Mouse (Mus musculus): ENCODE results near the gene Mknk2.

Gene Mknk2

GRCm38 (mm10) chr10:80646936-80647335 lies 31.0 kb downstream of the Mknk2 start:
- DNase-seq: no peak

DNA sequence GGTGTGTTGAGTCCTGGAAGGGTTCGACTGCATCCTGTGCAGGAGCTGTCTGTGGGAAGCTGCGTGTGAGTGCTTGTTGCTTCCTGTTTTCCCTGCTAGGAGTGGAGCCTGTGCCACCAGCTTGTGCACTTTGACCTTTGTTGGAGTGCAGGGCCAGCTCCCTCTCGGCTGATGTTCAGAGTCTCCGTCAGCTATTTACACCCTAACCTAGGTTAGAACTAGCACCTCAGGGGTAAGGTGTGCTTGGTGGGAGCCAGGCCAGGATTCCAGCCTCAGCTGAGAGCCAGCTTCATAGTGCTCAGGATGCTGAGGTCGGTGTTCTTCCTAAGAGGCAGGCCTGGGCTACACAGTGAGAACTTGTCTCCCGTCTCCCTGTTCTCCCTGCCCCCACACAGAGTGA lies 42.6 kb downstream of the Mknk2 start:
- DNase-seq: peak; percentile 61

DNA sequence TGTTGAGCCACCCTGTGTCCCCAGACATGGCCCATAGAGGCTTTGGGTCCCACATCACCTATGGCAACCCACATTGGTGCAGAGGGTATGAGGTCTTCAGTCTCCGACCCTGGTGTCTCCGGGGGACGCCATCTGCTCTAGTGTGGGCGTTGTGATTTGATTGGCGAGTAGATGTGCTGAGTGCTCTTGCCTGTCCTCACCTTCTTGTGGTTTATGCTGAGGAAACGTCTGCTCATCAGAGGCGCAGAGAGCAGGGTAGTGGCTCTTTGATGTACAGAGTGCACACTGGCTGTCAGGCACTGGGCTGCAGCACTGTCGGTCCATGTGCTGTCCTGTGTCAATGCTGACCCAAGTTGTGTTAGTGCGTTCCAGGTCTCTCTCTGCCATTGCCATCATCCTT lies 49.0 kb downstream of the Mknk2 start:
- no peak for DNase-seq

GRCm38 (mm10) chr10:80627685-80628084 lies 50.2 kb downstream of the Mknk2 start:
- no peak for DNase-seq

- DNase-seq: no peak
Observed at GRCm38 (mm10) chr10:80625764-80626163, 52.1 kb downstream of the Mknk2 start.

DNA sequence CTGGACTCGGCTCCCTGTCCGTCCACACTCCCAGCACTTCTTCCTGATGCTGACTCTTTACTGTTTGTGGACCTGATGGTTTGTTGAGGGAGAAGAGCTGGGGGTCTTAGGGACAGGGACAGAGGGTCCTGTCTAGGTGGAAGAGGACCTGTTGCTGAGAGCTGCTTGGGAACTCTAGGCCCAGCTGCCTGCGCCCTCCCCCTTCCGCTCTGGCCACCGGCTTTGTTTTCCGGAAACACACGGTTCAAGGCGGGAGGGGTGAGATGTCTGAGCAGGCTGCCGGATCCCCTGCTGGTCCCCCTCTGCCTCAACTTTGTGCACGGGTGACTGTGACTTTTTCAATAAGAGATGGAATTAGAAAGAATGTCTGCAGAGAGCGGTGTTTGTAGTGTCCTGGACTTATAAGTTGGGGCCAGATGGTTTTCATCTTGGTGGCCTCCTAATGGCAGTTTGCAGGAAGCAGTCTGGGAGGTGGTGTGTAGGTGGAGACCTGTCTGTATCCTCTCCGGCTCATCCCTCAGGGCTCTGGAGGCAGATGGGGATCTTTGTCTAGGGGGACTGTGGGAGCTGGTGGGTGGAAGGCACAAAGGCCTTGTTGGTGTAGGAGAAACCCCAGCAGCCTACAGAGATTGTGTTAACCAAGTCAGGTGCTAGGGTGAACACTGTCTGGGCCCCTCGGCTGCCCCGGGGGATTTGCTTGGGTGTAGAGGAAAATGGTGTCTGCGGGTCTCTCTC lies 54.3 kb downstream of the Mknk2 start:
- peak; percentile 69 for DNase-seq

DNA sequence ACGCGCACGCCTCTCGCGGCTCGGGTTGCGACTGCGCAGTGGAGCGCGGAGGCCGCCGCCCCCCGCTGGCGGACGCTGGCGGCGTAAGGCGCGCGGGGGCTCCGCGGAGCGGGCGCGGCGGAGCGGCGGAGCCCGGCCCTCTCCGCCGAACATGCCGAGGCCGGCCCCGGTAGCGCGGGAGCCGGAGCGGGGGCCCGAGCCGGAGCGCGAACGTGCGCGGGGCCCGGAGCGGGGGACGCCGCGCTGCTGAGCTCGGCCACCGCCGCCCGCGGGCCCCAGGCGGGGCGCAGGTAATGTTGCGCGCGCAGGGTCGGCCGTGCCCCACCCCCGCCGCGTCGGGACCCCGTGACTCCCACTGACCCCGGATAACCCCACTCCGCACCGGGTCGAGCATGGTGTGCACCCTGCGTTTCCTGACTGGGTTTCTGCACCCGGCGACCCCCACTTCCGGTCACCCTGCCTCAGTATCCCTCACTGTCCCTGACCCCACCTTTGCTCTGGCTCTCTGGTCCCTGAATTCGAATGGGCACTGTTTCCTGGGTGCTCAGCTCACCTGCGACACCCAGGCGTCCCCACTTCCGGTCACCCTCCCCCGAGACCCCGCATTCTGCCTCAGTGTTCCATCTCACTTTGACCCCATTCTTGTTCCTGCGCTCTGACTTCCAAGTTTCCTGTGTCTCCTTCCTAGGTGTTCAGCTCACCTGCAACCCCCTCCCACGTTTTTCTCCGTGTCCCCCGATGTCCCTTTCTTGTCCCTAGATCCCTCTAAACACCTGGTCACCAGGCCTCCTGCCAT lies 55.1 kb downstream of the Mknk2 start, which contains the start of gene Csnk1g2:
Gene Csnk1g2, plus strand, starts transcription at position 178 of the 796 bp plus-strand sequence.
- no peak for DNase-seq

- DNase-seq: peak; percentile 99
Observed at GRCm38 (mm10) chr10:80621940-80622660, 55.8 kb downstream of the Mknk2 start.

GRCm38 (mm10) chr10:80621690-80621939 lies 56.3 kb downstream of the Mknk2 start:
- no peak for DNase-seq

DNA sequence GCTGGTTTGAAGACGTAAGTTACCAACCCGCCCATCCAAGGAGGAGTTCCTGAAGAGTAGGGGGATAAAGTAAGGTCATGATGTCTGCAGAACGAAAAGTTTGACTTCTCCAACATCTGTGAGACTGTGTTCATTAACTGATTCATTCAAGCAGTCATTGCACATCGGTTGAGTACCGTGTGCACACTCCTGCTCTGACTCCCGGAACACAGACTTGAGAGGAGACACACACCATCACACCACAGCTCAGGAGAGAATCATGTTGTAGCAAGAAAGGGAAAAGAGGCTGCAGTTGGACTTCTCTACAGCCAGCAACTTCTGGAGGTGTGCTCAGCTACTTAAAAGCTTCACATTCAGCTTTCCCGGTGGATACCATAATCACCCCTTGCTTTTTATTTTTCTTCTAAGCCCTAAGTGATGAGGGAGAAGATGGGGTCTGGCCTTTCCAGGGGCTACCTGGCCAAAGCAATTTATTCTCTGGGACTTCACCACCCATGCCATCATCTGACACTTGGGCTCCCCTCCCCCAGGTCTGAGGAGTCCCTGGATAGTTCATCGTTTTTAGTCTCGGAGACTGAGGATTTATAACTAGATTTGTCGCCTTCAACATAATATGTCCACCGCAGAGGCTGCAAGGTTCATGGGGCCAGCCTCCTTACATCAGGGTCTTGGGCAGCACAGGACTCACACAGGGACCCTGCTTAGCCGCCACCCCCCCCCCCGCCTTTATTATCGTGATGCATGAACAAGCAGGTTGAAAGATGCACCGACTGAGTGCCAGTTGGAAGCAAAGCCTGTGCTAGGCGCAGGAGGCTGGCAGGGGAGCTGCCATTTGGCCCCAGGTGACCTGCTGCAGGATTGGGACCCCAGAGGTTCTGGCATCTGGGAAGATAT lies 56.9 kb downstream of the Mknk2 start:
- no peak for DNase-seq

DNA sequence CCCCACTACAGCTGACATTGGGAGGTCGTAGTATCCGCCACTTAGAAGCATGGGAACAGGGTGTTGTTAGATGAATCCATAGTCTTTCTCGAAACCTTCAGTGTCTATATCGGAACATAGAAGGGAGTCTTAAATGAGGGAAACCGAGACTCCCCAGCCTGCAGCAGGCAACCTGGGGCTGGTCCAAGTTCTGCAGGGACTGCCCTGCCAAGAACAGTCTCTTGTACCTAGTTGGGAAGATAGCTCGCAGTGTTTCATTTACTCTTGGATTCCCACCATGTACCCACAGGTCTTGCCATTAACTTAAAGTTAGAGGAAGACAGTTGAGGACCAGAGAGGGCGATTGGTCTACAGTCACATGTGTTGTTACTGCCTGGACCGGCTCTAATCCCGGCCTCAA lies 57.5 kb downstream of the Mknk2 start:
- no peak for DNase-seq

DNA sequence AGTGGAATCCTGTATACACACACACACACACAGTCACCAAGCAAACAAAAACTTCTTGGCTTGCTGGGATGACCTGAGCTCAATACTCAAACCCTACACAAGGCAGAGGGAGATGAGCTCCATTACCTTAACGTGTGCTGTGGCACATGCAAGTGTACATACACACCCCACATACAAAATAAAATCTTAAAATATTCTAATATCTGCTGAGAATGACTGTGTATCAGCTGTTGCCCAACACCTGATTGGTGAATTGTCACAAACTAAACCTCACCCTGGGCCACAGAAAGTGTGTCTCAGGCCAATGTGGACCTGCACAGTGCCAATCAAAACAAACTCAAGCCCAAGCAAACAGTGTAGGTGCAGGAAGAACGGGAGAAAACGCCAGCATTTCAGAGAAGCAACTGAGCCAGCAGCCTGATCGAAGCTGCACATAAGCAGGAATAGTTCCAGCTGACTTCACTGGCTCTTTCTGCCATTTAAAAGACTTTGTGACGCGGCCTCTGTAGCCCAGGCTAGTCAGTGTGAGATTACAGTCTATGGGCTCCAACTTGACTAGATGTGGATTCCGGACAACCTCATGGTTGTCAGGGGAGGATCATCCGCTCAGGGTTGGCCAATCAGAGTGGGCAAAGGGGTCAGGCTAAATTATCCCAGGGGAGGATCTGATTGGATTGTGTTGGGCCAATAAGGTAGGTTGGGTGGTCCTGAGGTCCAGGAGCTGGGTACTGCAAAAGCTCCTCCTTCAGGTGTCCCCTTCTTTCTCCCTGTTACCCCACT lies 58.3 kb downstream of the Mknk2 start:
- no peak for DNase-seq

DNA sequence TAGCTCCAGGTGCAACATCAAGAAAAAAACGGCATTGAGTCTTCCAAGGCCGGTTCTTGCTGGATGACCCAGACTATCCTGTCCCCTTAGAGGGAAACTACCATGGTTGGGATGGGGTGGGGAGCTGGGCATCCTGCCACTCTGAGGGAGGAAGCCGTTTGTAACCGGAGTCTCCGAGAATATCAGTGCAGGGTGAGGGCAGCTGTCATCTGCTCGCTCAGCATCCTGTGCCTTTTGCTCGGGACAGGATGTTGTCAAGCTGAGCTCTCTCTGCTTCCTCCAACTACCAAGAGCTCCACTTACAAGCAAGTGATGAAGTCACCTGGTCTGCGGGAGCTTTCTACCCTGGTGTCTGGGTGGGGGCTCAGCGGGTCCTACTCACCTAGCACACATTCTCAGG lies 59.7 kb downstream of the Mknk2 start:
- peak; percentile 44 for DNase-seq

Measured in kidney, adult 18-20 months (tissue).